26 mouse cellular contexts compared by ENCODE assay signal in the genomic region with DNA sequence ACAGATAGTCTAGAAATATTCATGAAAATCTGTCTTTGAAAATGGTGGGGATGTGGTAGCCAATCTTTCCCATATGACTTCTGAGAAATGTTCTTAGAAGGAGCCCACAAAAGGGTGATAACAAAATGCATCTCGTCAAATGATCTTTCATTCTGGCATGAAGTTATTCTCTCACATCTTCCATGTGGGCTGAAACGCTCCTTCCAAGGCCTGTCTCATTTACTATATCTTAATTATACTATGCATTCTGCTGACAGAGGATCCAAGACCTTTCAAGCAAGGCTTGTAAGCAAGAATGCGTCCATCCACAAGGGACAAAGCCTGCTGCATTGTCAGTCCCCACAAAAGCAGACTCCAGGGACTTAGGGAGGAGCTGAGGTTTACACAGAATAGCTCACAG.
DNase-seq lines count a peak whose midpoint lies in the region; ATAC-seq and TF ChIP-seq lines count a peak whose summit lies in the region.
"Had no signal": no experiment of that assay in that cellular context is flagged by ENCODE, and none has a peak within 500 bp of the region (broad histone marks: within the 10 kb centered on the region; RNA-seq: fewer than 3 reads in every experiment).

No protein-coding gene starts in this region.

- no peaks in the 10 kb centered on the region for H3K27me3 ChIP-seq in forebrain, embryonic 12.5 days
- no peaks in the 10 kb centered on the region for H3K27me3 ChIP-seq in forebrain, embryonic 11.5 days (ENCODE audit: control insufficient read depth, insufficient read depth, low read length)
- H3K27me3 ChIP-seq in midbrain, embryonic 12.5 days = no peaks in the 10 kb centered on the region; the same call in 1 of the 2 replicates
- no peaks in the 10 kb centered on the region for H3K27me3 ChIP-seq in midbrain, postnatal 0 days (ENCODE audit: insufficient read depth, low read length)
- H3K27me3 ChIP-seq in forebrain, embryonic 16.5 days (replicated peaks; ENCODE audit: control insufficient read depth, insufficient read depth, low read length) = no peaks in the 10 kb centered on the region
- H3K27me3 ChIP-seq: embryonic facial prominence, embryonic 12.5 days; lung, embryonic 15.5 days; neural tube, embryonic 12.5 days; Patski had no signal

- no peak for TF ChIP-seq CTCF in midbrain, postnatal 0 days (IDR thresholded peaks at IDR 0.05)

- peaks cover 17% of the 10 kb centered on the region for H3K4me1 ChIP-seq in forebrain, embryonic 12.5 days
- H3K4me1 ChIP-seq in forebrain, embryonic 11.5 days (replicated peaks; ENCODE audit: control insufficient read depth, insufficient read depth, low read length) = peaks cover 5% of the 10 kb centered on the region; the same call in 1 of the 2 replicates
- peaks cover 13% of the 10 kb centered on the region for H3K4me1 ChIP-seq in midbrain, embryonic 12.5 days
- no peaks in the 10 kb centered on the region for H3K4me1 ChIP-seq in midbrain, postnatal 0 days (ENCODE audit: insufficient read depth, low read length)
- H3K4me1 ChIP-seq in forebrain, embryonic 16.5 days (replicated peaks; ENCODE audit: control insufficient read depth, insufficient read depth, low read length) = peaks cover 7% of the 10 kb centered on the region
- H3K4me1 ChIP-seq: embryonic facial prominence, embryonic 12.5 days; heart, embryonic 10.5 days; neural tube, embryonic 12.5 days had no signal

- no peak for DNase-seq in forebrain, embryonic 11.5 days (ENCODE audit: low spot score)
- no peak for DNase-seq in midbrain, postnatal 0 days (ENCODE audit: low spot score)
- DNase-seq in retina, embryonic 14.5 days (ENCODE audit: low spot score) = peak; percentile 32
- DNase-seq in ovary, postnatal 36 days (ENCODE audit: low spot score) = no peak
- DNase-seq in gastrocnemius, postnatal 36 days = no peak
- DNase-seq: adrenal gland, postnatal 14 days; cerebellum, adult 18-20 months; cerebellum, postnatal 25 days; kidney, adult 2 months; kidney, postnatal 10 days; lung, postnatal 4 days; right cerebral cortex, postnatal 4 days had no signal

- WGBS in forebrain, embryonic 12.5 days = 33% methylated on average over 3 of the region's 3 CpGs
- WGBS in forebrain, embryonic 11.5 days = 33% methylated on average over 3 of the region's 3 CpGs
- 26% methylated on average over 3 of the region's 3 CpGs for WGBS in midbrain, embryonic 12.5 days
- 44% methylated on average over 3 of the region's 3 CpGs for WGBS in midbrain, postnatal 0 days
- WGBS in forebrain, embryonic 16.5 days = 21% methylated on average over 3 of the region's 3 CpGs

- no peak overlapping the region for H3K27ac ChIP-seq in forebrain, embryonic 12.5 days
- no peak overlapping the region for H3K27ac ChIP-seq in forebrain, embryonic 11.5 days (ENCODE audit: low read depth, low read length)
- no peak overlapping the region for H3K27ac ChIP-seq in midbrain, embryonic 12.5 days (replicated peaks)
- H3K27ac ChIP-seq in midbrain, postnatal 0 days (ENCODE audit: low read depth, low read length) = no peak overlapping the region
- peak overlapping the region; percentile 60 for H3K27ac ChIP-seq in forebrain, embryonic 16.5 days (ENCODE audit: low read length)
- H3K27ac ChIP-seq: embryonic facial prominence, embryonic 12.5 days; heart, embryonic 10.5 days; layer of hippocampus, adult 2 months; liver, embryonic 14.5 days; lung, embryonic 15.5 days; neural tube, embryonic 12.5 days; stomach, postnatal 0 days had no signal

- ATAC-seq in forebrain, embryonic 12.5 days (ENCODE audit: low FRiP score) = no peak
- ATAC-seq in forebrain, embryonic 11.5 days (replicated peaks; ENCODE audit: low FRiP score) = no peak
- 0 out of 2 replicates have a peak, but pooled peaks have one; percentile 38 for ATAC-seq in midbrain, embryonic 12.5 days (ENCODE audit: low FRiP score, low read depth)
- no peak for ATAC-seq in midbrain, postnatal 0 days (ENCODE audit: low FRiP score)
- peak; percentile 33; the same call in 1 of the 2 replicates for ATAC-seq in forebrain, embryonic 16.5 days
- ATAC-seq: activated CD4-positive, CD25-positive, alpha-beta regulatory T cell, adult 4 months; CD4-positive, CD25-positive, alpha-beta regulatory T cell, adult 4 months; Patski had no signal

- intact Hi-C loops in gastrocnemius, postnatal 36 days (cut with DNase I) = no loop called here

- H3K9ac ChIP-seq in forebrain, embryonic 12.5 days = 0 out of 2 replicates have a peak overlapping the region, but pooled peaks have one; percentile 1
- H3K9ac ChIP-seq in forebrain, embryonic 11.5 days (ENCODE audit: low read length) = no peak overlapping the region
- no peak overlapping the region for H3K9ac ChIP-seq in midbrain, embryonic 12.5 days (replicated peaks)
- H3K9ac ChIP-seq in midbrain, postnatal 0 days (replicated peaks; ENCODE audit: low read length, poor library complexity, severe bottlenecking) = no peak overlapping the region
- no peak overlapping the region for H3K9ac ChIP-seq in forebrain, embryonic 16.5 days (replicated peaks; ENCODE audit: low read depth, low read length)
- H3K9ac ChIP-seq: embryonic facial prominence, embryonic 12.5 days; liver, embryonic 14.5 days; lung, embryonic 15.5 days; neural tube, embryonic 12.5 days had no signal

- H3K4me3 ChIP-seq in forebrain, embryonic 12.5 days (replicated peaks) = no peak overlapping the region
- no peak overlapping the region for H3K4me3 ChIP-seq in forebrain, embryonic 11.5 days (ENCODE audit: low read depth, low read length)
- H3K4me3 ChIP-seq in midbrain, embryonic 12.5 days = no peak overlapping the region
- H3K4me3 ChIP-seq in midbrain, postnatal 0 days (ENCODE audit: low read depth, low read length) = no peak overlapping the region
- H3K4me3 ChIP-seq in forebrain, embryonic 16.5 days (replicated peaks; ENCODE audit: low read length) = no peak overlapping the region
- H3K4me3 ChIP-seq: embryonic facial prominence, embryonic 12.5 days; erythroblast, embryonic 14.5 days; heart, embryonic 10.5 days; layer of hippocampus, adult 2 months; lung, embryonic 15.5 days; neural tube, embryonic 12.5 days had no signal

- H3K9me3 ChIP-seq in forebrain, embryonic 12.5 days = no peaks in the 10 kb centered on the region
- no peaks in the 10 kb centered on the region for H3K9me3 ChIP-seq in forebrain, embryonic 11.5 days (ENCODE audit: control insufficient read depth, low read length)
- H3K9me3 ChIP-seq in midbrain, embryonic 12.5 days = no peaks in the 10 kb centered on the region
- H3K9me3 ChIP-seq in midbrain, postnatal 0 days (ENCODE audit: low read length) = no peaks in the 10 kb centered on the region
- H3K9me3 ChIP-seq in forebrain, embryonic 16.5 days (ENCODE audit: control insufficient read depth, low read length) = no peaks in the 10 kb centered on the region
- H3K9me3 ChIP-seq: embryonic facial prominence, embryonic 12.5 days; heart, embryonic 10.5 days; lung, embryonic 15.5 days; neural tube, embryonic 12.5 days had no signal

- no peaks in the 10 kb centered on the region for H3K36me3 ChIP-seq in forebrain, embryonic 12.5 days (replicated peaks)
- H3K36me3 ChIP-seq in forebrain, embryonic 11.5 days (ENCODE audit: control insufficient read depth, insufficient read depth, low read length) = no peaks in the 10 kb centered on the region
- H3K36me3 ChIP-seq in midbrain, embryonic 12.5 days = no peaks in the 10 kb centered on the region
- H3K36me3 ChIP-seq in midbrain, postnatal 0 days (ENCODE audit: insufficient read depth, low read length) = no peaks in the 10 kb centered on the region
- no peaks in the 10 kb centered on the region for H3K36me3 ChIP-seq in forebrain, embryonic 16.5 days (ENCODE audit: control insufficient read depth, insufficient read depth)
- H3K36me3 ChIP-seq: embryonic facial prominence, embryonic 12.5 days; neural tube, embryonic 12.5 days had no signal

- H3K4me2 ChIP-seq in forebrain, embryonic 12.5 days = no peak overlapping the region
- no peak overlapping the region for H3K4me2 ChIP-seq in forebrain, embryonic 11.5 days (ENCODE audit: low read depth, low read length, severe bottlenecking)
- H3K4me2 ChIP-seq in midbrain, embryonic 12.5 days (replicated peaks) = no peak overlapping the region
- no peak overlapping the region for H3K4me2 ChIP-seq in midbrain, postnatal 0 days (ENCODE audit: low read depth, low read length, poor library complexity, severe bottlenecking)
- no peak overlapping the region for H3K4me2 ChIP-seq in forebrain, embryonic 16.5 days (ENCODE audit: low read length)
- H3K4me2 ChIP-seq: embryonic facial prominence, embryonic 12.5 days; lung, embryonic 15.5 days; neural tube, embryonic 12.5 days had no signal

Comparison
In these comparisons a context has a peak if more than half of its experiments do, and no peak if none do; other contexts are left out.
1. ATAC-seq: peak in midbrain, embryonic 12.5 days (single experiment) and forebrain, embryonic 16.5 days (single experiment); none in forebrain, embryonic 12.5 days (single experiment), forebrain, embryonic 11.5 days (single experiment) and midbrain, postnatal 0 days (single experiment).